In genomic region chr2:33159593-33159992, GRCm38 (mm10) we compare ENCODE assay signal across 13 mouse cellular contexts. TPM values are rescaled to one million over a fixed set of nuclear protein-coding genes. Genes with fewer than 3 reads are reported as not detected.
A peak's percentile ranks its signal among the peaks of the same experiment; 100 is the strongest.
DNase-seq lines count a peak whose midpoint lies in the region; ATAC-seq and TF ChIP-seq lines count a peak whose summit lies in the region.
"Had no signal": no experiment of that assay in that cellular context is flagged by ENCODE, and none has a peak within 500 bp of the region (broad histone marks: within the 10 kb centered on the region; RNA-seq: fewer than 3 reads in every experiment).

No protein-coding gene starts in this region.

- TF ChIP-seq POLR2A in heart, adult 2 months (IDR thresholded peaks at IDR 0.05; ENCODE audit: insufficient read depth, low read depth, low read length), result no peak

- no peak for TF ChIP-seq EP300 in heart, adult 2 months (IDR thresholded peaks at IDR 0.05; ENCODE audit: insufficient read depth, low read depth, low read length)

- TF ChIP-seq CTCF in heart, adult 2 months (IDR thresholded peaks at IDR 0.05), result no peak
- no peak for TF ChIP-seq CTCF in left cerebral cortex, adult 2 months (IDR thresholded peaks at IDR 0.05)

- no peak for DNase-seq in heart, adult 2 months
- DNase-seq in heart, adult 11 months, result no peak
- DNase-seq in left cerebral cortex, adult 2 months (ENCODE audit: extremely low spot score in 1 of 2, low spot score in 2 of 2), result no peak
- DNase-seq in left cerebral cortex, postnatal 36 days (ENCODE audit: low spot score in 2 of 2), result no peak
- DNase-seq in embryonic facial prominence, embryonic 10.5 days (ENCODE audit: low spot score), result no peak
- no peak for DNase-seq in lung, postnatal 25 days (ENCODE audit: low spot score)
- DNase-seq in retina, embryonic 14.5 days (ENCODE audit: low spot score), result no peak
- DNase-seq: cerebellum, adult 9-10 months; forebrain, postnatal 0 days; lung, adult 2 months had no signal

- intact Hi-C loops in heart, adult 2 months (cut with DNase I), result no loop called here
- intact Hi-C loops in left cerebral cortex, adult 2 months (cut with DNase I), result no loop called here
- intact Hi-C loops in left cerebral cortex, postnatal 36 days (cut with DNase I), result loop anchor here (5.0 kb wide), 1 partner anchor 243 kb away; no protein-coding TSS in a partner anchor

- H3K9me3 ChIP-seq in embryonic facial prominence, embryonic 10.5 days, result no peaks in the 10 kb centered on the region
- H3K9me3 ChIP-seq in limb, embryonic 15.5 days, result no peaks in the 10 kb centered on the region

- H3K27ac ChIP-seq in heart, adult 2 months, result peak overlapping the region; percentile 58
- peak overlapping the region; percentile 17; the same call in 1 of the 2 replicates for H3K27ac ChIP-seq in left cerebral cortex, adult 2 months
- H3K27ac ChIP-seq in embryonic facial prominence, embryonic 10.5 days (replicated peaks), result 0 out of 2 replicates have a peak overlapping the region, but pooled peaks have one; percentile 16
- H3K27ac ChIP-seq in limb, embryonic 15.5 days, result peak overlapping the region; percentile 90

- H3K27me3 ChIP-seq in heart, adult 2 months (ENCODE audit: control insufficient read depth, insufficient read depth, low read length), result no peaks in the 10 kb centered on the region
- H3K27me3 ChIP-seq in embryonic facial prominence, embryonic 10.5 days (replicated peaks; ENCODE audit: low read depth, poor library complexity, severe bottlenecking), result no peaks in the 10 kb centered on the region
- H3K27me3 ChIP-seq in limb, embryonic 15.5 days, result peaks cover 7% of the 10 kb centered on the region; the same call in 1 of the 2 replicates
- H3K27me3 ChIP-seq: Patski had no signal

- H3K36me3 ChIP-seq in heart, adult 2 months (ENCODE audit: control insufficient read depth, insufficient read depth, low read length), result no peaks in the 10 kb centered on the region
- H3K36me3 ChIP-seq in embryonic facial prominence, embryonic 10.5 days (replicated peaks), result no peaks in the 10 kb centered on the region
- no peaks in the 10 kb centered on the region for H3K36me3 ChIP-seq in limb, embryonic 15.5 days

- no peak for ATAC-seq in limb, embryonic 15.5 days (ENCODE audit: insufficient number of reproducible peaks, low FRiP score, low TSS enrichment, low read depth)
- ATAC-seq: forebrain, postnatal 0 days; Patski had no signal

- H3K79me2 ChIP-seq in heart, adult 2 months (replicated peaks; ENCODE audit: control insufficient read depth, insufficient read depth, low read length), result no peaks in the 10 kb centered on the region

- WGBS in heart, adult 2 months, result 74% methylated on average over 7 of the region's 7 CpGs
- WGBS in embryonic facial prominence, embryonic 10.5 days, result 67% methylated on average over 7 of the region's 7 CpGs
- 78% methylated on average over 7 of the region's 7 CpGs for WGBS in limb, embryonic 15.5 days

- peaks cover 20% of the 10 kb centered on the region for H3K4me1 ChIP-seq in heart, adult 2 months (ENCODE audit: control insufficient read depth, insufficient read depth, low read length)
- peaks cover 19% of the 10 kb centered on the region for H3K4me1 ChIP-seq in embryonic facial prominence, embryonic 10.5 days
- peaks cover 51% of the 10 kb centered on the region for H3K4me1 ChIP-seq in limb, embryonic 15.5 days

- peak overlapping the region; percentile 17 for H3K9ac ChIP-seq in heart, adult 2 months (ENCODE audit: low read depth, low read length)
- H3K9ac ChIP-seq in limb, embryonic 15.5 days, result no peak overlapping the region
- H3K9ac ChIP-seq: forebrain, postnatal 0 days had no signal

- no peak overlapping the region for H3K4me2 ChIP-seq in limb, embryonic 15.5 days

- no peak overlapping the region for H3K4me3 ChIP-seq in heart, adult 2 months
- H3K4me3 ChIP-seq in left cerebral cortex, adult 2 months, result no peak overlapping the region
- H3K4me3 ChIP-seq in embryonic facial prominence, embryonic 10.5 days, result no peak overlapping the region
- no peak overlapping the region for H3K4me3 ChIP-seq in limb, embryonic 15.5 days
- H3K4me3 ChIP-seq: layer of hippocampus, adult 2 months had no signal

RNA-seq across cellular contexts. Expression of gene Garnl3, which starts 28.1 kb away (rescaled TPM):
- total RNA-seq in heart, adult 2 months (2021), result 1 to 10 TPM; 3.6 to 3.8 TPM
- polyA plus RNA-seq in heart, adult 2 months (2012; rRNA removed), result 1.9 and 2.3 TPM in 2 replicates
- 100 to 1,000 TPM in 1 of 2 experiments, 10 to 100 TPM in 1; 94.7 to 129 TPM for total RNA-seq in left cerebral cortex, adult 2 months (2021)
- 100 to 1,000 TPM; 104 to 129 TPM for total RNA-seq in left cerebral cortex, postnatal 36 days (2021)
- polyA plus RNA-seq in embryonic facial prominence, embryonic 10.5 days (2016; fragmentation: Nextera tagmentation; extraction: Ambion mirVana), result 5.7 and 10.6 TPM in 2 replicates
- polyA plus RNA-seq in limb, embryonic 15.5 days (2015; fragmentation: Nextera tagmentation; extraction: Ambion mirVana), result 8.5 and 8.8 TPM in 2 replicates

RNA-seq across cellular contexts. Expression of gene Angptl2, which starts 56.3 kb away (rescaled TPM):
- total RNA-seq in heart, adult 2 months (2021), result 10 to 100 TPM; 45.3 to 46.2 TPM
- 91.4 and 128 TPM in 2 replicates for polyA plus RNA-seq in heart, adult 2 months (2012; rRNA removed)
- 1 to 10 TPM; 2.1 to 2.9 TPM for total RNA-seq in left cerebral cortex, adult 2 months (2021)
- total RNA-seq in left cerebral cortex, postnatal 36 days (2021), result 1 to 10 TPM; 1.5 to 2.2 TPM
- polyA plus RNA-seq in embryonic facial prominence, embryonic 10.5 days (2016; fragmentation: Nextera tagmentation; extraction: Ambion mirVana), result 30.1 and 33.8 TPM in 2 replicates
- polyA plus RNA-seq in limb, embryonic 15.5 days (2015; fragmentation: Nextera tagmentation; extraction: Ambion mirVana), result 112 and 135 TPM in 2 replicates

Comparison
In these comparisons a context has a peak if more than half of its experiments do, and no peak if none do; other contexts are left out.
1. H3K27ac ChIP-seq: peak in every context shown above with its lines; median percentile 90 in limb, embryonic 15.5 days; 58 in heart, adult 2 months; 17 in left cerebral cortex, adult 2 months; 16 in embryonic facial prominence, embryonic 10.5 days.
2. RNA of gene Garnl3, which starts 28.1 kb away (total RNA-seq): 104 to 129 TPM in left cerebral cortex, postnatal 36 days and 94.7 to 129 TPM in left cerebral cortex, adult 2 months; 3.6 to 3.8 TPM in heart, adult 2 months; every median in the first group is over 10 times any median in the second.
3. RNA of gene Angptl2, which starts 56.3 kb away (total RNA-seq): 45.3 to 46.2 TPM in heart, adult 2 months; 2.1 to 2.9 TPM in left cerebral cortex, adult 2 months and 1.5 to 2.2 TPM in left cerebral cortex, postnatal 36 days; every median in the first group is over 10 times any median in the second.